Mouse (Mus musculus): ENCODE measurements around the gene Slc35e1.

The Slc35e1 gene

GRCm38 (mm10) chr8:72491680-72492621 lies at the start of gene Slc35e1:
TSS of gene Slc35e1 (minus strand) at chr8:72492614.
- peak in 1 of 2 experiments; percentile 53 for DNase-seq

- DNase-seq = peak; percentile 31 to 51
These were observed 46.8 kb upstream of the Slc35e1 start for GRCm38 (mm10) chr8:72539234-72539633.

- no peak for DNase-seq
These were observed 42.5 kb upstream of the Slc35e1 start for GRCm38 (mm10) chr8:72534888-72535287.

GRCm38 (mm10) chr8:72532103-72532502 lies 39.7 kb upstream of the Slc35e1 start:
- DNase-seq = no peak

GRCm38 (mm10) chr8:72521888-72522287 lies 29.5 kb upstream of the Slc35e1 start:
- DNase-seq = no peak

GRCm38 (mm10) chr8:72517421-72517988 lies 25.1 kb upstream of the Slc35e1 start:
- no peak for DNase-seq

GRCm38 (mm10) chr8:72513158-72513557 lies 20.7 kb upstream of the Slc35e1 start:
- no peak for DNase-seq

GRCm38 (mm10) chr8:72512648-72513047 lies 20.2 kb upstream of the Slc35e1 start:
- no peak for DNase-seq

GRCm38 (mm10) chr8:72507505-72507904 lies 15.1 kb upstream of the Slc35e1 start:
- peak; percentile 52 to 66 for DNase-seq

- DNase-seq = peak; percentile 84 to 86
These were observed 12.4 kb upstream of the Slc35e1 start for GRCm38 (mm10) chr8:72504637-72505314.

GRCm38 (mm10) chr8:72504137-72504536 lies 11.7 kb upstream of the Slc35e1 start:
- DNase-seq = peak; percentile 70 to 86

- peak; percentile 73 to 87 for DNase-seq
These were observed 8.1 kb upstream of the Slc35e1 start for GRCm38 (mm10) chr8:72500521-72500931.

- DNase-seq = no peak
These were observed 7.3 kb upstream of the Slc35e1 start for GRCm38 (mm10) chr8:72499521-72500284.

- no peak for DNase-seq
These were observed 6.1 kb upstream of the Slc35e1 start for GRCm38 (mm10) chr8:72498527-72498926.

GRCm38 (mm10) chr8:72497911-72498310 lies 5.5 kb upstream of the Slc35e1 start:
- peak in 1 of 2 experiments; percentile 61 for DNase-seq

- no peak for DNase-seq
These were observed 3.8 kb upstream of the Slc35e1 start for GRCm38 (mm10) chr8:72496217-72496616.

GRCm38 (mm10) chr8:72495411-72496111 lies 3.1 kb upstream of the Slc35e1 start:
- no peak for DNase-seq

GRCm38 (mm10) chr8:72493381-72493780 lies 967 bp upstream of the Slc35e1 start:
- DNase-seq = no peak

- peak; percentile 99 to 100 for DNase-seq
These were observed 238 bp upstream of the Slc35e1 start for GRCm38 (mm10) chr8:72492622-72493081.

GRCm38 (mm10) chr8:72491017-72491416 lies 1.4 kb downstream of the Slc35e1 start:
- peak in 1 of 2 experiments; percentile 50 for DNase-seq

- no peak for DNase-seq
These were observed 5.4 kb downstream of the Slc35e1 start for GRCm38 (mm10) chr8:72487014-72487413.

All from cerebellum, postnatal 14 days (tissue).